Mouse (Mus musculus): ENCODE measurements around the gene Stab2. TPM values are rescaled to one million over a fixed set of nuclear protein-coding genes. Genes with fewer than 3 reads are reported as not detected.

The Stab2 gene
- polyA plus RNA-seq, 1 experiment from 2014 or later, result 0.84 TPM

DNA sequence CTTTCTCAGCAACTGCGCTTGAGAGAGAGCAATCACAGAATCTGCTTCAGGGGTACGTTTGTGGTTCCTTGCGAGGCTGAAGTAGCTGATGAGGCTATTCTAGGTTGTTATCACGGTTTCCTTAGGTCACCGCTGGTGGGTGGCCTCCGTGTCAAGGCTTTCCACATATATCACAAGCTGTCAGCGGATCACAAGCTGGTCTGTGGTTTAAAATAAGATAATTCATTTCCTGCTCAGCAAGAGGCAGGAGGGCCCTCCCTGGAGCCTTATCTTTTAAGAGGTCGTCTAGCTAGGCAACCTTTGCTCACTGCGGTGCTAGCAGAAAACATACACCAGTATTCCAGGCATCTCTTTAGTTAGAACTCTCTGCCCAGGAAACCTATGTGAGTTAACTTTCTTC, 17.2 kb downstream of the Stab2 start:
- H3K4me1 ChIP-seq (replicated peaks), result peaks cover 18% of the 10 kb centered on the region
- no peaks in the 10 kb centered on the region for H3K36me3 ChIP-seq
- H3K9ac ChIP-seq, result no peak overlapping the region
- peaks cover 25% of the 10 kb centered on the region for H3K27me3 ChIP-seq (replicated peaks)
- H3K27ac ChIP-seq (ENCODE audit: poor library complexity, severe bottlenecking), result peak overlapping the region; percentile 6; the same call in 1 of the 2 replicates
- 2% methylated on average over 9 of the region's 9 CpGs for WGBS
- H3K4me3 ChIP-seq, result no peak overlapping the region
- peak; percentile 69 for ATAC-seq (ENCODE audit: insufficient number of reproducible peaks, low FRiP score)
- H3K4me2 ChIP-seq, result peak overlapping the region; percentile 22; the same call in 1 of the 2 replicates
- no peaks in the 10 kb centered on the region for H3K9me3 ChIP-seq (replicated peaks)

DNA sequence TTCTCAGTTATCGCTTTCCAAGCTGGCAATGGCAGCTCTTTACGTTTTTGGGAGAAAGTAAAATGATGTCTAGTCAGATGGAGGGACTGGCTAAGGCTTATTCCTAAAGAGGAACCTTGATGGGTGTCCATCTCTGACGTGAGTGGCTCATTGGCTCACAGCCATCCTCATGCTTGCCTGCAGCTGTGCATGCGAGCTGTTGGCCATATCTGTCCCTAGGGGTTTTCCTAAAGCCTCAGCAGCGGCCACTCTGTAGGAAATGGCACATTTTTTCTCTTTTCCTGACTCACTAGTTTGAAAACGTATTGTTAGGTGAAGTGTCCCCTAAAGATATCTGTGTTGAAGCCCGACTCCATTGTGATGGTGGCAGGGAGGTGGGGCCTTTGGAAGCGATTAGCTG, 18.0 kb downstream of the Stab2 start:
- Histone ChIP-seq H3K9ac (no peak overlapping the region), H3K4me2 (no peak overlapping the region), H3K4me1 (replicated peaks) (peaks cover 18% of the 10 kb centered on the region), H3K4me3 (no peak overlapping the region), H3K27me3 (replicated peaks) (peaks cover 25% of the 10 kb centered on the region), H3K9me3 (replicated peaks) (no peaks in the 10 kb centered on the region), H3K36me3 (no peaks in the 10 kb centered on the region), H3K27ac (ENCODE audit: poor library complexity, severe bottlenecking) (no peak overlapping the region)
- ATAC-seq (ENCODE audit: insufficient number of reproducible peaks, low FRiP score), result no peak
- WGBS, result 39% methylated on average over 8 of the region's 8 CpGs

GRCm38 (mm10) chr10:86976001-86976726, 31.7 kb downstream of the Stab2 start:
- H3K27ac ChIP-seq (ENCODE audit: poor library complexity, severe bottlenecking), result no peak overlapping the region
- peaks cover 41% of the 10 kb centered on the region for H3K27me3 ChIP-seq (replicated peaks)
- no peaks in the 10 kb centered on the region for H3K36me3 ChIP-seq
- H3K4me1 ChIP-seq (replicated peaks), result peaks cover 25% of the 10 kb centered on the region
- 0 out of 2 replicates have a peak, but pooled peaks cover 3% of the 10 kb centered on the region for H3K9me3 ChIP-seq (replicated peaks)
- WGBS, result 79% methylated on average over 5 of the region's 5 CpGs
- no peak for ATAC-seq (ENCODE audit: insufficient number of reproducible peaks, low FRiP score)
- no peak overlapping the region for H3K9ac ChIP-seq
- H3K4me3 ChIP-seq, result no peak overlapping the region
- H3K4me2 ChIP-seq, result no peak overlapping the region

GRCm38 (mm10) chr10:86973276-86973675, 34.5 kb downstream of the Stab2 start:
- 67% methylated on average over 5 of the region's 5 CpGs for WGBS
- Histone ChIP-seq H3K36me3 (no peaks in the 10 kb centered on the region), H3K4me3 (no peak overlapping the region), H3K9me3 (replicated peaks) (no peaks in the 10 kb centered on the region), H3K4me2 (no peak overlapping the region), H3K4me1 (replicated peaks) (peaks cover 25% of the 10 kb centered on the region), H3K27me3 (replicated peaks) (peaks cover 55% of the 10 kb centered on the region), H3K27ac (ENCODE audit: poor library complexity, severe bottlenecking) (no peak overlapping the region), H3K9ac (no peak overlapping the region)
- ATAC-seq (ENCODE audit: insufficient number of reproducible peaks, low FRiP score), result no peak

DNA sequence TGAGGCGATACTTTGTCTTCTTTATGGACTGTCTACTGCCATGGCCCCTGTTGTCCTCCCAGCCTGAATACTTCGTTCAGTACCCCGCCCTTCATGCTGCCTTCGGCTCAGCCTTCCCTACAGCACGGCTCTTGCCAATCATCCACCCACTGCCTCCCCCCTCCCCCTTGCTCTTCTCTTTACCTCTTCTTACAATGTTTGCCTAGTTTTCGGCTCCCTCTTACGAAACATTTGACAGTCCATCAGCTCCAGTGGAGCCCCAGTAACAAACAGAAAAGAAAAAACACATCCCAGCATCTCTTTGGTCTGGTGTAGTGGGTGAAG, 35.4 kb downstream of the Stab2 start:
- ATAC-seq (ENCODE audit: insufficient number of reproducible peaks, low FRiP score), result no peak
- H3K4me1 ChIP-seq (replicated peaks), result peaks cover 25% of the 10 kb centered on the region
- H3K27me3 ChIP-seq (replicated peaks), result peaks cover 49% of the 10 kb centered on the region
- H3K4me2 ChIP-seq, result peak overlapping the region; percentile 61
- WGBS, result 35% methylated on average over 7 of the region's 7 CpGs
- no peaks in the 10 kb centered on the region for H3K9me3 ChIP-seq (replicated peaks)
- H3K9ac ChIP-seq, result no peak overlapping the region
- peak overlapping the region; percentile 26; the same call in 1 of the 2 replicates for H3K4me3 ChIP-seq
- no peak overlapping the region for H3K27ac ChIP-seq (ENCODE audit: poor library complexity, severe bottlenecking)
- H3K36me3 ChIP-seq, result no peaks in the 10 kb centered on the region

GRCm38 (mm10) chr10:86971680-86972502, 35.9 kb downstream of the Stab2 start:
- no peak overlapping the region for H3K27ac ChIP-seq (ENCODE audit: poor library complexity, severe bottlenecking)
- peak; percentile 29; the same call in 1 of the 2 replicates for ATAC-seq (ENCODE audit: insufficient number of reproducible peaks, low FRiP score)
- no peaks in the 10 kb centered on the region for H3K9me3 ChIP-seq (replicated peaks)
- no peaks in the 10 kb centered on the region for H3K36me3 ChIP-seq
- H3K4me3 ChIP-seq, result peak overlapping the region; percentile 26; the same call in 1 of the 2 replicates
- no peak overlapping the region for H3K9ac ChIP-seq
- H3K4me2 ChIP-seq, result peak overlapping the region; percentile 61
- 22% methylated on average over 13 of the region's 13 CpGs for WGBS
- H3K4me1 ChIP-seq (replicated peaks), result peaks cover 25% of the 10 kb centered on the region
- peaks cover 50% of the 10 kb centered on the region for H3K27me3 ChIP-seq (replicated peaks)

DNA sequence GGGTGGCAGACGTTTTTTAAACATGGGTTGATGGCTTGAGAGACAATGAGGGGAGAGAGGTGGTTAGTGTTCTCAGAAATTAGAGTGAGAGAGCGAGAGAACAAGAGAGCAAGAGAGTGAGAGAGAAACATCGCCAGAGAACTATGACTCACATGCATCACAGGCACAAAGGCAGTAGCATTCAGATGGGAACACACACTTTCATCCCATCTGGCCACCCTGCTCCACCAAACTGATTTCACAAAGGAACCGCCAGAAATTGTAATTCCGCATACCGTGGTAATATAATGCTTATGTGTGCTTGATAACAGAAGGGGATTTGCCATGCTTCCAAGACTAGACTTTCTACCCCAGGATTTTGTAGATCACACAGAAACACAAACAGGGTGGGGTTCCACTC, 38.5 kb downstream of the Stab2 start:
- H3K27ac ChIP-seq (ENCODE audit: poor library complexity, severe bottlenecking), result no peak overlapping the region
- no peak overlapping the region for H3K4me3 ChIP-seq
- H3K4me1 ChIP-seq (replicated peaks), result peaks cover 18% of the 10 kb centered on the region
- no peak overlapping the region for H3K4me2 ChIP-seq
- WGBS, result 79% methylated on average over 6 of the region's 6 CpGs
- H3K9ac ChIP-seq, result no peak overlapping the region
- ATAC-seq (ENCODE audit: insufficient number of reproducible peaks, low FRiP score), result no peak
- 0 out of 2 replicates have a peak, but pooled peaks cover 8% of the 10 kb centered on the region for H3K9me3 ChIP-seq (replicated peaks)
- H3K36me3 ChIP-seq, result no peaks in the 10 kb centered on the region
- peaks cover 59% of the 10 kb centered on the region for H3K27me3 ChIP-seq (replicated peaks)

- Histone ChIP-seq H3K27ac (ENCODE audit: poor library complexity, severe bottlenecking) (no peak overlapping the region), H3K4me3 (no peak overlapping the region), H3K4me1 (replicated peaks) (0 out of 2 replicates have a peak, but pooled peaks cover 9% of the 10 kb centered on the region), H3K27me3 (replicated peaks) (peaks cover 78% of the 10 kb centered on the region), H3K36me3 (no peaks in the 10 kb centered on the region), H3K9me3 (replicated peaks) (peaks cover 14% of the 10 kb centered on the region; the same call in 1 of the 2 replicates), H3K9ac (no peak overlapping the region), H3K4me2 (peak overlapping the region; percentile 8)
- 21% methylated on average over 11 of the region's 11 CpGs for WGBS
- no peak for ATAC-seq (ENCODE audit: insufficient number of reproducible peaks, low FRiP score)
Observed at GRCm38 (mm10) chr10:86961542-86962466, 46.0 kb downstream of the Stab2 start.

DNA sequence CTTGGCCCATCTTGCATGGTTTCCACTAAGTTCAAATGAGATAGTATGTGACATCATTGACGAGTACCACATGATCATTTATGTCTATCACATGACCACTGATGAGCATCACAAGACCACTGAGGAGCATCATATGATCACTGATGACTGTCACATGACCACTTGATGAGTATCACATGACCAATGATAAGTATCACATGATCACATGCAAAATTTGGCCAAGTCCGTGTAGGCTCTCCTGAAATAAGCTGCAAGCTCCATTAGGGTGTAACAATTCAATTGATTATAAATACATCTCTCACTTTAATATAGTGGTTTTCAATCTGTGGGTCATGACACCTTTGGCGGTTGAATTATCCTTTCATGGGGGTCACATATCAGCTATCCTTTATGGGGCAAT, 52.5 kb downstream of the Stab2 start:
- Histone ChIP-seq H3K4me2 (no peak overlapping the region), H3K4me1 (replicated peaks) (no peaks in the 10 kb centered on the region), H3K27me3 (replicated peaks) (peaks cover 46% of the 10 kb centered on the region), H3K9me3 (replicated peaks) (no peaks in the 10 kb centered on the region), H3K27ac (ENCODE audit: poor library complexity, severe bottlenecking) (no peak overlapping the region), H3K36me3 (no peaks in the 10 kb centered on the region), H3K4me3 (no peak overlapping the region), H3K9ac (no peak overlapping the region)
- no peak for ATAC-seq (ENCODE audit: insufficient number of reproducible peaks, low FRiP score)
- 89% methylated on average over 3 of the region's 3 CpGs for WGBS

DNA sequence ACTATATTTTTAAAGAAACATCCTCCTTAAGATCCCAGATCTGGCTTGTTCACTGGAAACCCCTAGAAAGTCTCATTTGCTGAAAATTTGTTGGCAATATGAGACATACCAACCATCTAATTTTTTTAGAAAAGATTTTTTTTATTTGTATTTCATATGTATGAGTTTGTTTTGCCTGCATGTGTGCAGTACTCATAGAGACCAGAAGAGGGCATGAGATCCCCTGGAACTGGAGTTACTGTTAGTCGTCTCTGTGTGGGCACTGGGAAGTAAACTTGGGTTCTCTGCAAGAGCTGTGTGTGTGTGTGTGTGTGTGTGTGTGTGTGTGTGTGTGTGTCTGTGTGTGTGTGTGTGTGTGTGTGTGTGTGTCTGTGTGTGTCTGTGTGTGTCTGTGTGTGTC, 55.1 kb downstream of the Stab2 start:
- H3K27me3 ChIP-seq (replicated peaks), result peaks cover 22% of the 10 kb centered on the region

More for the DNA sequence above, 55.1 kb downstream of the Stab2 start:
- no peak overlapping the region for H3K9ac ChIP-seq
- no peak overlapping the region for H3K4me2 ChIP-seq
- 71% methylated on average over 1 of the region's 1 CpGs for WGBS
- H3K9me3 ChIP-seq (replicated peaks), result no peaks in the 10 kb centered on the region
- no peak overlapping the region for H3K27ac ChIP-seq (ENCODE audit: poor library complexity, severe bottlenecking)
- H3K4me3 ChIP-seq, result no peak overlapping the region
- H3K4me1 ChIP-seq (replicated peaks), result no peaks in the 10 kb centered on the region
- no peaks in the 10 kb centered on the region for H3K36me3 ChIP-seq
- no peak for ATAC-seq (ENCODE audit: insufficient number of reproducible peaks, low FRiP score)
